Mouse (Mus musculus) brain, embryonic 18.5 days (tissue): ENCODE data around the gene Slc37a1.
A peak's percentile ranks its signal among the peaks of the same experiment; 100 is the strongest.

Experiments used
- DNase-seq: peaks from one replicate; pipeline ENCODE4 v3.0.0-alpha.2; 2012; ENCODE audit warnings: low read depth, low spot score

Slc37a1 gene

DNA sequence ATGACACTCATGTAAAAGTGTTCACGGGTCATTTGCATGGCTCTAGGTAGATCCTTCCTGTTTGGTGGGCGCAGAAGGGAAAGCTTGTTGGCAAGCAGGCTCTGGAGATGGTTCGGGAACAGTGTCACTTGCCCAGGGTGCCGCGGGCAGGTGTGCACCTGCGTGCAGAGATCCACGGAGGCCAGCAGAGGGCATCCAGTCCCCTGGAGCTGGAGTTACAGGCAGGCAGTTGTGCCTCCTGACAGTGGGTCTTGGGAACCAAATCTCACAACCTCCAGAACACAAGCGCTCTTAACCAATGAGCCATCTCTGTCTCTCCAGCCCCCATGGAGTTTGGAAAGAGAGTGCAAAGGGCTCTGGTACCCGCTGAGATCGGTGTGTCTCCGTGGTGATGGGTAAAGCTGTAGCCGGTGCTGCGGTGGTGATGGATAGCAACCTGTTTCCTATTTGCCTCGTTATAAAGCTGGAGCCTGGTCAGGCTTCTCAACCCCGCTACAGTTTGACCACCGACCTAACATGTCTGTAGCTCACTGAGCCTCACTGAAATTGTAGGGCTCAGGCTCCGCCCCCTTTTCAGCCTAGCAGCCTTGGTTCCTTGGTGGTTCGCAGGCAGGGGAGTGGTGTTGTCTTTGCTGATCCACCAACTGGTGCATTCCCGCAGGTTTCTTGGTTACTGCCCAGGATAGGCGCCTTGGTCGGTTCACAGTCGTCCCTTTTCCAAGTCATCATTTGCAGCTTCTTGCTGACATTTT lies 31.1 kb downstream of the Slc37a1 start:
- DNase-seq = no peak

DNA sequence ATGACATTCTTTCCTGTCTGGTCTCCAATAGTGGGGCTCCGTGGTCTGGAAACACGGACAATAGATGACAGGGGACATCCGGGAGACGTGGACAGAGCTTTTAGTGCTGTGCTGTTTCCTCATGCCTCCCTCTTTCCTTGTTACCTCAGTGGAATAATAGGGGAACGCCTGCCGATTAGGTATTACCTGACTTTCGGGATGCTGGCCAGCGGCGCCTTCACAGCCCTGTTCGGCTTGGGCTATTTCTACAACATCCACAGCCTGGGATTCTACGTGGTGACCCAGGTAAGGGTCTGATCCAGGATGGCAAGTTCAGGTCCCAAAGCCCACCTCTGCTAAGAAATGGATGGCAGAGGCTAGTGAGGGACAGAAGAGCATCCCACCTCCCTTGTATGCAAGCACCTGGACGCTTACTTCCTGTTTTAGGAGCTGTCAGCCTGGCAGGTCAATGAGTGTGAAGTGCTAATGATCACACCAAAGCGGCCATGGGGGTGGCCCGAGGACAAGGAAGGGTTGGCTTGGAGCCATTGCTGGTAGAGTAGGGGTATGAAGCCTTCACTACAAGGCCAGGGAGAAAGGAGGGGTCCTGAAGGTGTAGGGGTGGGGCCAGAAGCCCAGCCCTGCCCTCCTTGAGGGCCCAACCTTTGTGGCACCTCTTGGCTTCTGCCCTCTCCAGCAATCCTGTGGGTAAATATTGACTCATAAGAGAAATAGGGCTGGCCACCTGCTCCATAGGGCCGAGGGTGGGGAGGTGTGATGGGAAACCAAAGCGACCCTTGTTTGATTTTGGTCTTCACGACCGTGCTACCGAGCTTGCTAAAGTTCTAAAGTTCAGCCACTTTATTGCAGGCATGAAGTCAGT lies 32.5 kb downstream of the Slc37a1 start:
- DNase-seq = no peak

DNA sequence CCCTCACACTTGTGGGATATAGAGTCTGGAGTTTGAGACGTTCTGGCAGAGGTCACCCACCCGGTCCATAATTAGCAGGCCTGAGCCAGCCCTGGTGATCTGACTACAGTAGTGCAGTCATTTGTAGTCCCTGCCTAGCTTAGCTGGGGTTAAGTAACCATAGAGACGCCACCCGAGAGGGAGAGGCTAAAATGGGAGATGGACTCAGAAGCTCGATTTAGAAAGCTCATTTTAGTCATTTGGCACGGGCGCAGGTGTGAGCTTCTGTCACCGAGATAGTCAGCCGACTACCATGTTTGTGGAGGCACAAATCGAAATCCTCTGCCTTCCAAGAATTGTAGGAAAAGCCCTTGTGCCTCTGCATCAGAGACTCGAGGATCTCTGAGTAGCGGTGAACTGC lies 34.8 kb downstream of the Slc37a1 start:
- DNase-seq = peak; percentile 47

DNA sequence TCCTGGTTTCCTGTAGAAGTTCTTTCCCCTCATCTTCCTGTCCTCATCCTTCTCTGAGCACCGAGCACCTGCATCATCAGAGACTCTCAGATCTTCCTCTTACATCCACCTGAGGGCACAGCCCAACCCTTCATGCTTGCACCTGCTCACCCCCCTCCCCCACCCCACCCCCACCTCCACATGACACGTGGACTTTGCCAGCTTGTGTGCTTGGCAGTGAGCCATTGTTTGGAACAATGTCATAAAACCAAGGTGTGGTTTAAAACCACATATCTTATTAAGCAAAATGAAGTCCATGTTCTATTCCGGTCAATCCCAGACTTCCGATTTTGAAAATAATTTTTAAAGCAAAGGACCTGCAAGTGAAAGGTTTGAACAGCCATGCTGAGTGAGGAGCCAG lies 35.9 kb downstream of the Slc37a1 start:
- no peak for DNase-seq

DNA sequence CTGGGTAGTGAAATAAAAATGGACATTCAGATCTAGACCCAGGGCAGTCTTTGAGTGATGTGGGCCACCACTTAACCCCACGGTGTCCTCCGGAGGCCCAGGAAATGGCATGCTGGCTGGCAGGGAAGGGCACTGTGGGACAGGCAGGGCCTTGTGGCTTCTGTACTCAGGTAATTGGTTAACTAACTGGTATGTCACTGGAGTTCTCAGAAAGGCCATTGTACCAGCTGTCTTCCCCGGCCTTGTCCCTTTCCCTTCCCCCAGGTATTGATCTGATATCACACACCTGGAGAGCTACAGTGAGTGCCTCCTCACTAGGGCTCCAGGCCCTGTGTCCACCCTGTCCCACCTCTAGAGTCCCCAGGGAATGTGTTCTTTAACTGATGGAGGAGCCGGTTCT lies 36.8 kb downstream of the Slc37a1 start:
- DNase-seq = no peak

DNA sequence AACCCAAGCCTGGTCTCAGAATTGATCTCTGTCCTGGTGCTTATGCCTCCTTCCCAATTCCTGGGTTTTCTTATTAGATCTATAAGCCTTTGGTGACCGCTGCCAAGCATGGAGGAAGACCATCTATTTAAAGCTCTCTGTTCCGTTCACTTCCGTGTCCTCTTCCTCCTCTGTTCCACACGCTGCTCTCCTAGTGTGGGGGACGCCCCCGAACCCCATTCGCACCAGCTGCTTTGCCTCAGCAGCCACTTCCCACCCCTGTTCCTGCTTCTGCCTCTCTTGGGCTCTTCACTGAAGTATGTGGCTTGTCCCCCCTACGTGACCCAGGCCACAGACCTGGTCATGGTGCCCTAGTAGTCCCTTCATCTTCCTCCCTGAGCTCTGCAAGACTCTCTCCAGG lies 37.6 kb downstream of the Slc37a1 start:
- DNase-seq = no peak

DNA sequence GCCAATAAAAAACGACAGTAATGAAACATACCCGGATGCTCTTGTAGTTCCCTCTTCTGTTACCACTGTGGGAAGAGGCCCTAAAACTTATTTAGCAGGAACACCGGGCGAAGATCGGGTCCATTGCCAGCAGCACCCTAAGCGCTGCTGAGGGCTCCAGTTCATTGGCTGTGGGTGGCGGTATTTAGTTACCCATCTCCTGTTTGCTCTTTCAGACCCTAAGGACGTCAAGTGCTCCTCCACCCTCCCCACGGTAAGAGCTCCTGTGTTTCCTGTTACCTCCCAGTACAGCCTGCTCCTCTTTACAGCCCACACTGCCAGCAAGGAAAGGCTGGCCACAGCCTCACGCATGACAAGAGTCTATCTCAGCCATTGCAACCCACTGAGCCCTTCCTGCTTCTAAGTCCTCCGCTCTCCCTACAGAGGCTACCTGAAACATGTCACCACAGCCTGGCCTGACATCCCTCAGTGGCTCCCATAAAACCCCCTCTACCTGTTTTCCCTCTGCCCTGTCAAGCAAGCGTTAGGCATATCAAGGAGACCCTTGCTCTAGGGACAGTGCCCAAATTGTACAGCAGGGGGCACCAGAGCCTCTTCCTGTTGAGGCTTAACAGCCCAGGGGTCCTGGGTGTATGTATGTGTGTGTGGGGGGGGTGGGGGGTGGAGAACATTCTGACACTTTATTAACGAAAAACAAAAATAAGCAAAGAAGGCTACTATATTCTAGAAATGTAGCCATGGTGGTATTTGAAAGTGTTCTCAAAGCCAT lies 39.0 kb downstream of the Slc37a1 start:
- no peak for DNase-seq

DNA sequence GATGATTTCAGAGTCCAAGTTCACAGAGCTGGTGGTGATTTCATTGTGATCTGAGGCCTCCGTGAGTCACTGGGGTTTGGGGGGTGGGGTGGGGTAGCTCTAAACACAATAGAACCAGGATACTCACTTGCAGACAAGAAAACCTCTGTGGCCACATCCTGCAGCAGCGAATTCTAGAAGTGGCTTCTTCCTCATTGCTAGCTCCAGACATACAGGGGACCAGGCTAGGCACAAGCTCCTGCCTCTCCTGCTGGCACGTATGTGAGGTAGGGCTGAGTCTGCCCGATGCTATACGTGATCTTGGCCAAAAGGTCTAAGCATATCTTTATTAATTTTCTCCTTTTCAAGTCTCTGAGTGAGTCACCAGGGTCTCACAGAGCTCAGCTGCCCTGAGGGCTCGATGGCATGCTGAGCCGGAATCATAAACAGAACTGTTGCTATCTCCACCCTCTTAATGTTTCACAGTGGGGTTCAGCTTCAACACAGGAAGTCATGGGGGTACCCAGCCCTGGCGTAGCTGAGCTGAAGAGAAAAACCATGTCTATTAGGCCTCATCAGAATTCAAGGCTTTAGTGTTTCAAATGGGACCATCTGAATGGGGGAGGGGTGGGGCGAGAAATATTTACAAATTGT lies 39.7 kb downstream of the Slc37a1 start:
- DNase-seq = no peak

DNA sequence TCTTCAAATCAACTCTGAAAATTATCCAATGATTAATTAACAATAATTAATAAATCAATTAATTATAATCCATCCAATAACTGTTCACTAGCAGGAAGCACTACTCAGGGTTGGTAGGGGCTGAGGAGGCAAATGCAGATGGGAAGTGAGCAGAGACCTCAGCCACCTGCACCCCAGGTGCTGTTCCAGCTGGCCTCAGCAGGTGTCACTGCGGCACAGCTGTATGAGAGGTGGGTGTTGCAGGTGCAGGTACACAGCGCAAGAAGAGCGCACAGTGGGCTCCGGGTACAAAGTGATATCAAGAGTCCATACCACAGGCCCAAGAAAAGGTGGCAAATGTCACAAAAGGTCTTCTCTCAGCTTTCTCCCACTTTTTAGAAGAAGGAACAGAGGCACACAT lies 41.9 kb downstream of the Slc37a1 start:
- DNase-seq = no peak

DNA sequence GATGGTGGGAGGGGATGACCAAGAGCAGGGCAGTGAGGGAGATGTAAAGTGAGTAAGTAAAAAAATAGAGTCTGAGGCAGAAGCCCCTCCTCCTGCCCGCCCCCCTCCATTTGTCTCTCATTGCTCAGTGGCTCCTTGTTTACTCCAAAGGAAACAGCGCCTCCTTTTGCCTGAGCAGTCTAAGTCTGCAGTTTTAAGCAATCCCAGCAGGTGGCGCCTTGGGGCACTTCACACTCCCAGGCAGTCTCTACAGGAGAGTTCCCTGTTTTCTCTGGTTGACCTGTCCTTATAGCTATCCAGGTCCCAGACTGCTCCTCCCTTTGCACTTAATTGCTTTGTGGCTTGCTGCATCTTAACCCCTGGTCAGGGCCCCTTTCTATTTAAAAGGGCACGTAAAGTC lies 44.0 kb downstream of the Slc37a1 start:
- DNase-seq = no peak

DNA sequence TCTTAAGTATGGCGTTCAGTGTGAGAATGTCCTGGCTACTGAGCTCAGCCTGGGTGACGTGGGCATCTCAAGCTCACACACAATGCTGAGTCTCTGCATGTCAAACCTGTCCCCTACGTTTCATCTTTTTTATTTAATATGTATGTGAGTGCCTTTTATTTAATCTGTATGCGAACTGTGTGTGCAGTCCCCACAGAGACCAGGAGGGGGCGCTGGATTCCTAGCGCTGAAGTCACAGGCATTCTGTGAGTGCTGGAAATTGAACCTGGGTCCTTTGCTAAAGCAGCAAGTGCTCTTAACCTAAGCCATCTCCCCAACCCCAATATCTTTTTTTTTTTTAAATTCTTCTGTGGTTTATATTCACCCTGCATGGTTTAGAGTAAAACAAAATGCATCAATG lies 44.7 kb downstream of the Slc37a1 start:
- no peak for DNase-seq

DNA sequence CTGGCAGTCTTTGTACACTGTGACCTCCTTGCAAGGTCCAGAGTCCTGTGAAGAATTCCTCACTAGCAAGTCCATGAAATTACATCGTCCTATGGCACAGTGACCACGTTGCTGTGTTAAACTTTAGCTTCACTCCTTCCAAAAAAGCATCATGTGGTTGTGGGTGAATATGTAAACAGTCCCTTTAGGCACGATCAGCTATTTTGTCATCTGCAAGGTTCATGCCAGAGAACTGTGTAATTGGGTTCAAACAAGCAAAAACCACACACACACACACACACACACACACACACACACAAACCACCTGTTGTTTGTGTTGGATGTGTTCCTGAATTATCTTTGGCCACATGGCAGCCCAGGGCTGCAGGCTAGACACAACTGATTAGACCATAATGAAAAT lies 45.3 kb downstream of the Slc37a1 start:
- no peak for DNase-seq

DNA sequence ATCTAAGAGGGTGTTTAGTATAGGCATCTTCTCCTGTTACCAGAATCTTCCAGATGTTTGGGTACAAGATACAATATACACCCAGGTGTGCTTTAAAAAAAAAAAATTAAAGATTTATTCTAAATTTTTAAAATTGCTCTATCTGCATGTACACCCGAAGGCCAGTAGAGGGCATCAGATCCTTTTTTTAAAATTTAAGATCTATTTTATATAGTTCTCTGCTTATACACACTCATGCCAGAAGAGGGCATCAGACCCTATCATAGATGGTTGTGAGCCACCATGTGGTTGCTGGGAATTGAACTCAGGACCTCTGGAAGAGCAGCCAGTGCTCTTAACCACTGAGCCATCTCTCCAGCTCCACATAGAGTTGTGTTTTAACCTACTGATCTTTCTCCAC lies 45.7 kb downstream of the Slc37a1 start:
- no peak for DNase-seq

DNA sequence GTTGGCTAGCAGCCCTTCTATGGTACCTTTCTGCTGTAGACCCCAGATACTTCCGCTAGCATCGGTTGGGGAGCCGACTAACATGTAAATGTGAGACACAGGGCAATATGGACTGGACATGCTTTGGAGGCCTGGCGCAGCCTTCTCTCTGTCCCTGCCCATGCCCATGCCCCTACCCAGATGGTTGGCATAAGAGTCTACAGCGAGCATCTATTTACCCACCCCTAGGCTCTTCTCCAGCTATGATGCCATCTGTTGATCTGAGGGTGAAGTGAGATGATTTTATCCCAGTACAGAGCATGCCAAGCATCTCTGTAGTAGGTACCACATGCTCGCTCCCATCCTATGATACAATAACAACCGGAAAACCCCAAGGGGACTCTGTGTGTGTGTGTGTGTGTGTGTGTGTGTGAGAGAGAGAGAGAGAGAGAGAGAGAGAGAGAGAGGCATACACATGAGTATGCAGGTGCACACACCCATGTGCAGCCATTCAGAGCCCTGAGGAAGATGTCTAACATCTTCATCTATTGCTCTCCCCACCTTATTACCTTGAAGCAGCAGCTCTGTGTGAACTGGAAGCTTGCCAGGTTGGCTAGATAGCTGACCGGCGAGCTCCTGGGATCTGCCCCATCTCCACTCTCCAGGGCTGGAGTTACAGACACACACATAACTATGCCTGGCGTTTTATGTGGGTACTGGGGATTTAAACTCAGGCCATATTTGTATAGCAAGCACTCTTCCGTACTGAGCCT lies 48.1 kb downstream of the Slc37a1 start:
- no peak for DNase-seq

DNA sequence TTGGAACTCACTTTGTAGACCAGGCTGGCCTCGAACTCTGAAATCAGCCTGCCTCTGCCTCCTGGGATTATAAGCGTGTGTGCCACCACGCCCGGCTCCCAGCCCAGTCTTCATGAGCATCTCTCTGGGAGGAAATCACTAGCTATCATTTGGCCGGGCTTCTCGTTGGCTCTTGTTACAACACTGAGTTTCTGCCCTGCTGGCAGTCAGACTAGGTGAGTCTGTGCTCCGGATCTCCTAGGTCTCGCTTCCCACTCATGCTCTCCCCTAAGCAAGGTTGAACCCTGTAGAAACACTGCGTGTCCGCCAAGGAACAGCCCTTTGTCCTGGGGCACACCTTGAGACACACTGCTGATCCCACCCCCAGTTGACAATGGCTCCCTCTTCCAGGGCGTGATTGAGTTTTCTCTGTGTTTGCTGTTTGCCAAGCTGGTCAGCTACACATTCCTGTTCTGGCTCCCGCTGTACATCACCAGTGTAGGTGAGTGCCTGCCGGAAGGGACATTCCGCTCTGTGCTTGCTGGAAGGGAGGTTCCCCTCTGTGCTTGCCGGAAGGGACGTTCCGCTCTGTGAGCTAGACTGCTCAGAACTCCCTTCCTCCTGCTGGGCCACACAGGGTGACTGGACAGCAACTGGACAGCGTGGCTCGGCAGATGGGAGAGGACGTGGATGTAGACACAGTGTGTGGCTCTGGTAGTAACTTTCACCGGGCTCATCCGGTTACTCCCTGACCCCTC lies 48.9 kb downstream of the Slc37a1 start:
- no peak for DNase-seq

DNA sequence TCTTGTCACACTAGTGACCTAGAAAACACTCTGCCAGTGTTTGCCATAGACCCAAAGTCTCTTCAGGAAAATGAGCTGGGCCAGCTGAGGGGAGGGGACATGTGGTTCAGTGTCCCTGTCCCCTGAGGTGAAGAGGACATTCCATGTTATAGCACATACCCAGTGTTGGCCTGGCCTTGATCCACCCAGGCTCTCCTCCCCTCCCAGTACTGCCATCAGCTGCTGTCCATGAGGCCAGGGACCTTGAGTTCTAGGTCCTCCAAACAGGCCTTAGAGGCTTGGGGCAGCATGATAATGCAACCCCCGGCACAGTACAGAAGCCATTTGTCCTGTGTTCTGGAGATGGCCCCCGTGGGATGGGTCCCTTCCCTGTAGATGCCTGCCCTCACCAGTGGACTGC lies 53.2 kb downstream of the Slc37a1 start:
- DNase-seq = no peak

DNA sequence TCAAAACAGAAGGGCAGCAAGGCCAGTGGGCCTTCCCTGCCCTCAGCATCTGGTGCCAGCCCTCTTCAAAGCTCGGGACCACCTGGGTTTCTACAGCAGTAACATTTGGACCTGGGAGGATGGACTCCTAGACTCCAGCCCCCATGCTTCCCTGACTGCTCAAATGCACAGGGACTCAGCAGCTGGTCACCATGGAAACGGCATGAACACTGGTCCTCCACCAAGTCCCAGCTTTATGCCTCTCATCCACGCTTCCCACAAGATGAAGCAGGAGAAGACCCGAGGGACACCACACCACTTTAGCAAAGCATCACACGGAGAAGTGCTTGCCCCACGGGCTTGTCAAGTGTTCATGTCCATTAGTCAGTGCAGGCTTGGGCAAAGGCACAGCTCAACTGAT lies 55.6 kb downstream of the Slc37a1 start:
- DNase-seq = no peak

DNA sequence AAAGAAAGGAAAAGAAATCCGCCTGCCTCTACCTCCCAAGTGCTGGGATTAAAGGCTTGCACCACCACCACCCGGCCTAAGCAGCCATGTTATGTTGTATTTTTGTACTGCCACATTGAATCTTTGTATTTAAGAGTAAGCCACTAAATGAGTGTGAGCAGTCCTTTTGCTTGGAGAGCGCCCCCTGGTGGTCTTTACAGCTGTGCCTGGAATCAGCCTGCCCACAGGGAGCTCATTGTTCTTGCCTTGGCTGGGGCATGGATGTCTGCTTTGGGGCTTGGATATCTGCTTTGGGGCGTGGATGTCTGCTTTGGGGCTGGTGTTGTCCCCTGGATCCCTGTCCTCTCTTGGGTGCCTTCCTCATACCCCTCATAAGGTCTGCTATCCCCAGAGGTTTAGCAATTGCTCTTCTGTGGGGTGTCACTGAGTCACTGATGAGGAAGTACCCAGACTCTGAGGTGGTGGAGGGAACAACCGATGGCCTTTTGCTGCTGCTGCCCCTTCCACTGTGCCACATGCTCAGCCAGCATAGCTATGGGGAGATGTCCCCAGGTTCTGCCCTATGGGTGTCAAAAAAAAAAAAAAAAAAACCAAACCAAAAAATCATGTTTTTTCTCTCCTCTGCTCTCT lies 57.7 kb downstream of the Slc37a1 start:
- no peak for DNase-seq

DNA sequence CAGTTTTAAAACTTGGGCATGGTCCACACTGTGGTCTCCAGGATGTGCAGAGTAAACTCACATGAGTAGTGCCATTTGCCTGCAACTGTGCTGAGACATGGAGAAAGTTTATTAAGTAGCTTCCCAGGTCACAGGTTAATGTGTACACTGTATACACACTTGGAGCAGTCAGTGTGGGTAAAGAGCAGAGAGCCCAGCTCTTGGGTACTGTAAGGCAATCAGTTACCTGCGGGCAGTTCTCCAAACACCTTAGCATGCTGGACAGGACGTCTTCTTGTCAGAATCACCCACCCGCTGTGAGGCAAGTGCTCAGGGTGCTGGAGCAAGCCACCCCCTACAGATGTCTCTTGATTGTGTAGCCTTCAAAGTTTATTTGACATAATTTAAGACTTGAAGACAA lies 58.2 kb downstream of the Slc37a1 start:
- DNase-seq = no peak

DNA sequence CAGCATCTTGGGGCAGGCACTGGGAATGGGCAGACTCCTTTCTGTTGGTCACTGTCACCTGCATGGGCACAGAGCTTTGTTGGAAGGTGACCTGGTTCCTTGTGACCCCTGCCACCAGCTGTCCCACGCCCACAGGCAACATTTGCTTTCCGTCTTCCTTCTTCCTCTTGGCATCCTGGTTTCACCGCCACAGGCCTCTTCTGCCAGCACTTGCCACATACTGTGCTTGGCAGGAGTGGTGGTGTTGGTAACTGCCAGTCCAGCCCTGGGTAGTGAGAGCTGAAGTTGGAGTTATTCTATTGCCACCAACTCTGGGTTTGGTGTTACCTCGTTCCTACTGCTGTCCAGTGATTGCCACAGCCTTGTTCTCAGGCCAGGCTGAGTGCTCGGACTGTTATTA lies 61.5 kb downstream of the Slc37a1 start:
- no peak for DNase-seq
